Mouse (Mus musculus): ENCODE data around the gene Gm20517.

The Gm20517 gene

DNA sequence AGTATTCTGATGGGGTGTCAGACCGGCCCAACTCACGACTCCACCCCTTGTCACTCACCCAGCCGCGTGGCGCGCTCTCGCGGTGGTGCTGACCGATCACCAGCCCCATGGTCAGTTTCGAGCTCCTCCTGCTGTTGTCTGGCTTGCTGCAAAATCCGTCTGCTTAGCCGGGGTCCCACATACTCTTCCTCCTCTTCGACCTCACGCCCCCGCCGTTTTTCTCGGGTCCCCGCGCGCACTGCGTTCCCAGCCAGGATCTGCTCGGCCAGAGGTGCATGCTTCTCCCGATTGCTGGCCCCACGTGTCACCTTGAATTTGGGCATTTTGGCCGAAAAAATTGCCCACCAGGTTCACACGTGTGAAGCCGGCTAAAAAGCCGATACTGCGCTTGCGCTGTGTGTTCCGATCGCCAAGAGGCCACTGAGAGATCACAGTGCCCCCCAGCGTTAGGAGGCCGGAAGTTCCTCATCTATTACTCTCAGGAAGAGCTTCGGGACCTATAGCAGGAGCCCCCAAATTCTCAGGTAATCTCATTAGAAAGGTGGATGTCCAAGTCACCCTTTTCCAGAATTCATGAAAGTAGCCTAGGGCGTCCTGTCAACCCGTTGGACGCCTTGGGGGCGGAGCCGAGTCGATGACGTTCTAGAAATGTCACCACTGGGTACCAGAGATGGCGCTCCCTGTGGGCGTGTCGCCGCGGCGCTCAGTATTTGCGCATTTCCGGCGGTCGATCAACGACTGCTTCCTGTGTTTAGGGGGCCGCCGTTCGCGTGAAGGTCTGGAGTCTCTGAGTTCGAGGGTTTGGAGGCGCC is at the start of gene Gm20517, which contains the start of the genes Bysl and Med20:
Gene Gm20517, plus strand, starts transcription at position 741 of the 812 bp plus-strand sequence.
Gene Bysl, minus strand, starts transcription at position 644 of the 812 bp plus-strand sequence.
Gene Med20, plus strand, starts transcription at position 734 of the 812 bp plus-strand sequence.
- peak; percentile 97 for DNase-seq

DNA sequence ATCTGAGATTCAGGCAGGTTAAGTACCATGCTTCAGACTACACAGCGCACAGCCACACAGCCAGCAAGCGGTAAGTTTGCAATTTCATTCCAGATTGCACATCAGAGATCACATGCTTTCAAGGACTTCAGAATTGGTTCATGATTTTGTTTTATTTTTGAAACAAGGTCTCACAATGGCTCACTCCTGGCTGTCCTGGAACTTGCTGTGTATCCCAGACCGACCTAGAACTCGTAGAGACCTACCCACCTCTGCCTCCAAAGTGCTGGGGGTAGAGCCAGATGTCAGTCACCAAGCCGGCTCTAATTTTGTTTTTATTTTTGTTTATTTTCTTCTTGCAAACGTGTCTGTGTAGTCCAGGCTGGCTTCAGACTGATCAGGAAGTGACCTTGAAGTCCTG is 48.5 kb upstream of the Gm20517 start:
- DNase-seq: no peak

DNA sequence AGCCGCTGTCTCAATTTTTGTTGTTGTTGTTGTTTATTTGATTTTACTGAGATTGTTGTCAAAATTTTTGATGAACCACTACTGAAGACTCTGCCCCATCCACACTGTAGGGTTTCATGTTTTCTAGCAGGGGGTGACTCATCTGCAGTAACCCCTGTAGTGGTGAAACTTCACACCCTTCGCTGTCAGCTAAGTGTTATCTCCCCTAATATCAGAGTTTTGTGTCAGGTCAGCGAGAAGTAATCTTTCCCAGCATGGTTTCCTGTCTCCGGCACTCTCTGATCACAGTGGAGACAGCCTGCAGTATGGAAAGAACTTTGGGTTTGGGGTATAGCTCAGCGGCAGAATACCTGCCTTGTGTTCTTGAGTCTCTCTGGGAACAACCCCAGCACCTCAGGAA is 46.8 kb upstream of the Gm20517 start:
- no peak for DNase-seq

DNA sequence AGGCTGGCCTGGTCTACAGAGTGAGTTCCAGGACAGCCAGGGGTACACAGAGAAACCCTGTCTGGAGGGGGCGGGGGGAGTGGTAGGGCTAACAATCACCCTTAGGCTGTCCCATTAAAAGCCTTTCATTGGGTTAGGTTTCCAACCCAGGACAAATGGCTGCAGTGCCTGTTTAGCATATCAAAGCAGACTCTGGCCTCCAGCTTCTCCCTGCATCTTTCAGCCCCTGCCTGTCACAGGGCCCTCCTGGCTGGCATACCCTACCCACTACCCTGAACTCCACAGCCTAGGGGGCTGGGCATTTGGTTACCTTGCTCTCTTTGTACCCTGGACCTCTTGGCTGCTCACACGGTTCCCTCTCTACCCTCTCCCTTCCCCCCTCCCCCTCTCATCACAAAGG is 45.3 kb upstream of the Gm20517 start:
- DNase-seq: no peak

DNA sequence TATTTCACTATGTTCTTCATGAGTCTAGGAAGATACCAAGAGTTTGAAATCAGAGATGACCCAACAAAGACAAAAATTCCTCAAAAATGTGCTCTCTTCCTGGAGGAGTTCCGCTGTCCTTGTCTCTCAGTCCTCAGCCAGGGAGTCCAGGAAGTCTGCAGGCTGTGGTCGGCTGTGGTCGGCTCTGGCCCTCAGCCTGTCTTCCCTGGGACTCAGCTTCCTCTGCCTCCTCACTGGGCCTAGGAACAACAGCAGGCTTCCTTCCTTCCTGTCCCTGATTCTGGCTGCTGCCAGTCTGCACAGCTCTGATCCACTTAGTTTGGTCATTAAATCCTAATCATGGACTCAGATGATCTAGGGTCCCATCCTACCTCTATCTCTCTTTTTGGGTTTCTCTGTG is 44.1 kb upstream of the Gm20517 start:
- peak; percentile 31 for DNase-seq

DNA sequence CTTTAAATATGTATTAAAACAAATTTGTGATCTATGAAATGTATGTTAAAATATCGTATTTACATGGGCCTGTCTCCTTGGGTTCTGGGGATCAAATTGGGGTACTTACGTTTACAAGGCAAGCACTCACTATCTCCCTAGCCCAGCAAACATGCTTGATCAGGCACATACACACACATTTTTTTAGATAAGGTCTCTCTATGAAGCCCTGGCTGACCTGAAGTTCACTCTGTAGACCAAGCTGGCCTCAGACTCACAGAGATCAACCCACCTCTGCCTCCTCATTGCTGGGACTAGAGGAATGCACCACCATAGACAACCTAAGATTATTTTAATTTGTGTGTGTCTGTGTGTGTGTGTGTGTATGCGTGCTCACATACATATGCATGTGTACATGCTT is 43.0 kb upstream of the Gm20517 start:
- DNase-seq: no peak

DNA sequence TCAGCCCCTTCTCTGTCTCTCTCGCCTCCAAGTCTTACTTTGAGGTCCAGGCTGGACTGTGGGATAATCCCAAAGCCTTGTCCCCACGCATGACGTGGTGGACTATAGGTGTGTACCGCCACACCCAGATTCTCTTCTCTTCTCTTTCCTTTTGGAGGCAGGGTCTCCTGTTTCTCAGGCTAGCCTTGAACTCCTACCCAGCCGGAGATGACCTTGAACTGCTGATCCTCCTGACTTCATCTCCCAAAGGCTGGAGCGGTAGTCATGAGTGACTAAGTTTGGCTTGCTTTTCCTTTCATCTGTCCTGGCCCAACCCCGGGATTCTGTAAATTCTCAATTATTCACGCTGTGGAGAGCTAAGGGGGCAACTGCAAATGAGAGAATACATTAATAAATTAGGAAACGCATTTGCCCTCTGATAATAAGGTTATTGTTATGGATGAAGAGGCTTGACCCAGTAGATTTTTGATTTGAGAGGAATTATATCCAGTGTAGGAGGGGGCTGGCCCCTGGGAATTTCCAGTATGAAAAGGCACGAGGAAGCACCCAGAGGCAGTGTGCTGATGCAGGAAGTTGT is 42.4 kb upstream of the Gm20517 start:
- no peak for DNase-seq

DNA sequence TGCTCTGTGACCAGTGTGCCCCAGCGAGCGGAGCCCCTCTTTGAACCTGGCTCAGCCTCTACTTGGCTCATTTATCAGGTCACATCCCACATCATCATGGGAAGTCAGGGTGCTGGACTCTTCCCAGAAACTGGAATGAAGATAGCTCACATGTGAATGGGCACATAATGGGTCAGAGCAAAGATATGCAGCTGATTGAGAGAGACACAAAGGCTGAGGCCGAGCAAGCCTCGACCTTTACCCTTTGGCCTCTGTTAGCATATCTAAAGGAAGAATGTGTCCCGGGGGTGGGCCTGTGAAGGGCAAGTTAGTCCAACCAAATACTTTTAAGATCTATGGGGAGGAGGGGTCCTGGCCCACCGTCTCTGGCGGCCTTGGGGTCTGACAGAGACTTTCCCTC is 39.8 kb upstream of the Gm20517 start:
- DNase-seq: no peak

DNA sequence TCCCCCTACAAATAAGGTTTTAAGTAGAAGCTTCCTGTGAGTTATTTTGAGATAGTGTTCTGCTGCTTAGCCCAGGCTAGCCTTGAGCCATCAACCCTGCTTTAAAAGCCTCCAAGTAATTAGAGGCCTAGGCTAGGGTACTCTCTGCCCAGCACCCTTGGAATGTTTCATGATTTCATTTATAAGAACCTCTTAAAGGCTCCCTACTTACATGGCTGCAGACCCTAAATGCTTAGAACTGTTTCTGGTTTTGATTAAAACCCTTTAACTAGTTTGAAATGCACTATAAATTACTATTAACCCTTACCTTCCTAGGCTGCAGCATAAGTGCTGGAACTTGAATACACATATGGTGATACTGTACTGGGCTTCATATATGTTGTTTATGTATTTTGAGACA is 39.0 kb upstream of the Gm20517 start:
- DNase-seq: no peak

DNA sequence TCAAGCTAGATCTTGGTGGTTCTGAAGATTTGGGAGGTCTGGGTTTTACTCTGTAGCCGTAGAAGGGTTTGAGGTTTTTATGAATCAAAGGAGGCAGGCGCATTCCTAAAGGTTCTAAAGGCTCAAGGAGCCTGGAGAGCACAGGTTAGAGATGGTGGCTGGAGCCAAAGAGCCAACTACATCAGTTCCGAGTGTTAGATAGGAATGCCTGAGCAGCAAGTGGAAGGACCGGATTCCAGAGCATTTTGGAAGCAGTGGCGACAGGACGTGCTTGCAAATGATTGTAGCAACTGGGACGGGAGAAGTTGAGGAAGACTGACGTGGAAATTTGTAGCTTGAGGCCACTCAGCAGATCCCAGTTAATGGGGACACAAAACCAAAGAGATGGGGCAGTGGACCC is 37.4 kb upstream of the Gm20517 start:
- DNase-seq: no peak

DNA sequence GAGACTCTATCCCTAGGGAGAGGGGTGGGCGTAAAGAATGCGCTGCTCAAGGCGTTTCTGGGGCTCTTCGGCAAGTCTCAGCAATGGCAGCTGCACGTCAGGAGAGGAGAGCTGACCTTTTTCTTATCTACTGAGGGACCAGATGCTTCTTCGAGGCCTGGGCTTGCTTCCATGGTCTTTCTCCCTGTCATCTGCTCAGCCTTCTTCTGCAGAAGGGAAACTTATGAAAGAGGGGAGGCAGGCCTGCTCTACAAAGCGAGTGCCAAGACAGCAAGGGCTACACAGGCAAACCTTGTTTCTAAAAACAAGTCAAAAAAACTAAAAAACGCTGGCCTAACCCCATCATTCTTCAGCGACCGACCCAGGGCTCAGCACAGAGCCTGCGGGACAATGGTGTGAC is 36.6 kb upstream of the Gm20517 start:
- no peak for DNase-seq

DNA sequence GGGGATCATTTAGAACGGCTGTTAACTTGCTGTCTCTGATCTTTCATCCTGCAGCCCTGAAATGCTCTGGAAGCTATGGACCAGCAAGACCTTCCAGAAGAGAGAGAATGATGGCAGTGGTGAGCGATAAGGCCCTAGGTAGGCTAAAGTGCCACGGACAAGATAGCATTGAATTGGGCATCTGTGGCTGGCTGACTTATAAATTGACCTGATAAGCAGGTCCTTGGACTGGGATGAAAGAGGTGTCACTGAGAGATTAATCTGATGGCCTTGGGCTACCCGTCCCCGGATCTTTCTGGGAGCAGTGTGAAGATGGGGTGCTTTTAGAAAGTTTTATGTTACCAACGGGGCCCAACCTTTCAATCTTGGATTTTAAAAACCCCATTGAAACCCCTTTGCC is 32.7 kb upstream of the Gm20517 start:
- no peak for DNase-seq

DNA sequence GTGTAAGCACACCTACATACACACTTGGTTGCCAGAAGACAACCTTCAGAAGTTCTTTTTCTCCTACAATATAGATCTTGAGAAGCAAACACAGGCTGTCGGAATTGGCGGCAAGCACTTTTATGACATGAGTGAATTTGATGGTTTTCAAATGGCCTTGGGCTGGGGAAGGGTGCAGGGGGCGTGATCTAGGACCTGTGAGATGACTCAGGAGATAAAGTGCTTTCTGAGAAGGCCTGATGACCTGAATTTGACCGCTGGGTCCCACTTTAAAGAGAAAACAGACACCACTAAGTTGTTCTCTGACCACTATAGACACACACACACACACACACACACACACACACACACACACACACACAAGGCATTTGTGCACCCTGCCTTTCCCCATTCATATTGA is 30.4 kb upstream of the Gm20517 start:
- no peak for DNase-seq

DNA sequence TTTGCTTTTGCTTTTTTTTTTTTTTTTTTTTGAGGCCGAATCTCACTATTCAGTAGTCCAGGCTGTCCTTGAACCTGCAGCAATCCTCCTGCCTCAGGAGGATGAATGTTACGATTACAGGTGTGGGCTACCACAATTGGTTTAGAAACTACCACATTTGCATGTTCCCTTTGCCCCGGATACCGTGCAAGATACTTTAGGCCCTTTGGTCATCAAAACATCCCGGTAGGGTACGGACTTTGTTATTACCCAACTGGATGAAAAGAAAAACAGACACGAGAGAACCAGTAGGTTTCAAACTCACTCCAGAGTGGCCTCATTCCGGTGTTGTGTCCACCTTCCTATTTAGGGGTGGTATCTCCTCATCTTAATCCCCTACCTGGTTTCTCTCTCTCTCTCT is 22.9 kb upstream of the Gm20517 start:
- no peak for DNase-seq

DNA sequence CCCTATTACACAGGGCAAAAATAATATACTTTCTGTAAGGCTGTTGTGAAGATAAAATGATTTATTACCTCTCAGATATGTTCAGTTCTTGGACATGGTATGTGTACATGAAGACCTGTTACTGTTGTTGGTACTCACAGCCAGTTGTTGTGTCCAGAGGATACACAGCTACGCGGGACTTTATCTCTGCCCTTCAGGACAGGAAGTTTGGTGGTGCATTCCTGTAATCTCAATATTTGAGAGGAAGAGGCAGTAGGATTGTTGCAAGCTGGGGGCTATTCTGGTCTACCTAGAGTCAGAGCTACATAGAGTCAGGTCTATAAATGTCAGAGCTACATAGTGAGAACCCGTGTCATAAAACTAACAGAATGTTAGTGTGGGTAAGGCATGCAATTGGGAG is 20.3 kb upstream of the Gm20517 start:
- no peak for DNase-seq

DNA sequence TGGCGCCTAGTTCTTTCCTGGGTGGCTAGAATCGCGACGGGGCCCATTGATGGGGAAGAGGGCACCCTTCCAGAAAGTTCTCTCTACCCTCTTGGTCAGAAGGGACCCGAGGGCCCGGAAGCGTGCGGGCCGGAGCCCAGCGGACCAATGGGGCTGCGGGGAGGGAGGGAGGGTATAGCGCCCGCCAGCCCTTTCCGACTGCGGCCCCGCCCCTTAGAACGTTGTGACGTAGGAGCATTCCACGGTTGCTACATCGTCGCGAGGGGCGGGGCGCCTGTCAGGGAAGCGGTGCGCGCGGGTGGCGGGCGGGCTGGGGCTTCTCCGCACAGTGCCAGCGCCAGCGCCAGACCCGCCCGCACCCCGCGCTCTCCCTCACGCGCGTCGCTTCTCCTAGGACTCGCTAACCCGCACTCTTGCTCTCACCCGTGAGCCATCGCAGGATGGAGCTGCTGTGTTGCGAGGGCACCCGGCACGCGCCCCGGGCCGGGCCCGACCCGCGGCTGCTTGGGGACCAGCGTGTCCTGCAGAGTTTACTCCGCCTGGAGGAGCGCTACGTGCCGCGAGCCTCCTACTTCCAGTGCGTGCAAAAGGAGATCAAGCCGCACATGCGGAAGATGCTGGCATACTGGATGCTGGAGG is 18.1 kb upstream of the Gm20517 start:
- peak; percentile 96 for DNase-seq

DNA sequence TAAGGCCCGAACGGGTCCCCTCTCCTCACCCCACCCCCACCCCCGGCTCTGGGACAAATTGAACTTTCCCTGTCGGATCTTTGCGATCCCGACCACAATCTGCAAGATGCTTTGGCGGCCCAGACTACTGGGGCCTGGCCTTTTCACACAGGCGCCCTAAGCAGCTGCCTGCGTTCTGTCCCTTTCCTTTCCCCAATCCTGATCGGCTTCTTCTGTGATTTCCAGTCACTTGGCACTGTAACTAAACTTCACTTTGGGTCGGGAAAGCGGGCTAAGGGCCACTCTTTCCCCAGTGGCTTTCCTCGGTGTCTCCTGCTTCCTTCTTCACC is 17.6 kb upstream of the Gm20517 start:
- no peak for DNase-seq

DNA sequence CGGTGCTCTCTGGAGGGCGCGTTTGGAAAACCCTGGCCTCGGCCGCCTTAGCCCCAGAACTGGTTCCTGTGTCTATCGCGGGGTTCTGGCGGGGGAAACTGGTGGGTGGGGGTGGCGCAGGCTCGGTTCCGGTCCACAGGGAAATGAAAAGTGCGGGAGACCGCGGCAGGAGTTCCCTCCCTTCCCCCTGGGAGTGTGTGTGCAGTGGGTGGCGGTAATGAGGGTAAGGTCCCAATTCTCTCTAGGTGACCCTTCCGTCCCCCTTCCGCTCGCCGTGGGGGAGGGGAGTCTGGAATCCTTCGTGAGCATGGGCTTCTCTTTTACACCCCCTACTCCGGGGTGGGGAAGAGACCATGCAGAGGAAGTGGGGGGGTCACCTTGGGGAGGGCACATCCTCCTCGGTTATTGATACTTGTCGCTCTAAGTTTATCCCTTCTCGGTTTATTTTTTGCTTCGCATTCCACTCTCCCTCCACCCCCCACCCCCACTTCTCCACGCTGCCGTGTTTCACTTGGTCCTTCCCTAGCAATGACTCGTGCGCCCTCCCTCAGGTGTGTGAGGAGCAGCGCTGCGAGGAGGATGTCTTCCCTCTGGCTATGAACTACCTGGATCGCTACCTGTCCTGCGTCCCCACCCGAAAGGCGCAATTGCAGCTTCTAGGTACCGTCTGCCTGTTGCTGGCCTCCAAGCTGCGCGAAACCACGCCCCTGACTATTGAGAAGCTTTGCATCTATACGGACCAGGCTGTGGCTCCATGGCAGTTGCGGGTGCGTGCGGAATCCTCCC is 17.0 kb upstream of the Gm20517 start:
- DNase-seq: peak; percentile 60

DNA sequence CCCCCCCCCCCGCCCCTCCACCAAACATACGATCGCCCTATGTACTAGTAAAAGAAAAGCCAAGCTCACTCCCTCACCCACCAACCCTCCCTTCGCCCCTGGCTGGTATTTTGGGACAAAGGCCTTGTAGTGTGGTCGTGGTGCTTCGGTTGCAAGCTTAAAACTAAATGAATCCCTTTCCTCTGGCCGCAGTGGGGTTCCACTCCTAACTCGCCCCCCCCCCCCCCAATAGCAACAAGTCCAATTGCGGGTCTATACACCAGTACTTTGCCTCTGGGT is 16.5 kb upstream of the Gm20517 start:
- no peak for DNase-seq

DNA sequence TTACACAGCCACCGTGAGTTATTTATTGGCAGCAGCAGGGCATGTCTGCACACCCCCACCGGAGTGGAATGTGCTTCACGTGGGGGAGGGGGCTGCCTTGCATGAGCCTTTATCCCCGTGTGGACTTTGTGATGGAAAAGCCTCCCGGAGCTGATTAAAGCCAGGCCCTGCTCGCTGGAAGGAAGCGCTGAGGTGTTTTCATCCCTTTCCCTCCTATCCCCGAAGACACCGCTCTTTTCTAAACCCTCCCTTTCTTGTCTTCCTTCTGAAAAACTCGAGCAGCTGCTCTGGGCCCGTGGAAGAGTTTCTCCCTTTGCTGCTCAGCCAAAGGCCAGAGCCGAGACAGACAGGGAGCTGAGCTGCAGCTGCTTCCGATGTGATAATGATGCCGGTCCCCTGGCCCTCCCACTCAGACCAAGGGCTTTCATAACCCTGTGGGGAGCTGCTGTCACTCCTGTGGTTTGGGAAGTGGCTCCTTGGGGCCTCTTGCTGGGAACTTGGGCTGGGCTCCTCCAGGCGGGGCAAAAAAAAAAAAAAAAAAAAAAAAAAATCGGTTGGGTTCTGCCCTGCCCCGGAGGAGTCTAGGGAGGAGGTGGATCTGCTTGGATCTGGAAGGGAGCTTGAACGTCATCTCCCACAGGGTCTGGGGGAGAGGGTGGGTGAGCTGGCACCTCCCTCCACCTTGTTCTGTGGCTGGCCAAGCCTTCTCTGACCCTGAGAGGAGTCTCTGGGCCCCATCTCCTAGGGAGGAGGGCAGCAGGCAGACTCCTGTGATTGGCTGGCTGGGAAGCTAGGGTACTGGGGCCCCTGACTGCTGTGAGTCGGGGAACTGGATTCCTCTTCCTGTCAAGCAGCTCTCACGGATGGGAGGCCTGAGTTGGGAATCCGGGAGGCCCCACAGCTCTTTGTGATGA is 15.9 kb upstream of the Gm20517 start:
- peak; percentile 53 for DNase-seq

DNA sequence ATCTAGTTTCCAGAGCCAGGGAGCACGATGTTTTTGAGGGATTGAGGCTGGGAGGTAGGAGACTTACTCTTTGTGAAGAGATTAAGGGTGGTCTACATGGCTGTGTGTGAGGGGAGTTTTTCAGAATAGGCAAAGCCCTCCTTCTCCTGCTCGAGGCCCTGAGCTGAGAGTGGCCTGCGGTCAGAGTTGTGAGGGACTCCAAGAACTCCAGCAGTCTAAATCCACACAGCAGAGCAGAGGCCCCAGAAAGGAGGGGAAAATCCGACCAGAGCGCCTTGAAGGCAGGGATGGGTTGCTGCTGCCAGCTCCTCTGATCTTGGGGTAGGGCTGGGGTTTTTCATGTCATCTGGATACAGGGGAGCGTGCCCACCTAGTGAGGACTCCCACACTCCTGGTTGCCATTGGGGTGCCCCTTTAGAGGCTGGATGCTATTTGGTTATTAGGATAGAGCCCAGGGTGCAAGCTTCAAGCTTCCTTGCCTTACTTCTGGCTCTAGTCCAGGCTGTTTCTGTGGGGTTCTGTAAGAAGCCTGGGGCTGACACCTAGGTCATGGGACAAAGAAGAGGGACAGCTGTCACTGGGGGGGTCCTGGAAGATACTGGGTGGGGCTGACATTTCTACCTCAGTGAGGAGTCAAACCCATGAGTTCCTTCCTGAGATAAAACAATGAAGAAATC is 15.1 kb upstream of the Gm20517 start:
- no peak for DNase-seq

DNA sequence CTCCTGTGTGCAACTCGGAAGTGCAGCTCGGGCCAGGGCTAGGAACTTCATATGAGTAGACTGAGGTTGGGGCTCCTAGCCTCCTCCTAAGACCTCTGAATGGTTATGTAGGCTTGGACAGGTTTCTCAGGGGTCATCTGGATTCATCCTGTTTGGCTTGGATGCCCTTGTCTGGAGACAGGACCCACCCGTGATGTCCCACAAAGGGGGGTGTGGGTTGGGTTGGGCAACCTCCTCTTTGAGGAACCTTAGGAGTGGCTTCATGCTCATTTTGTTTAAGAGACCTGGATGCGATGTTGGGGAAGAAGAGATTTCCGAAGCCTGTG is 14.6 kb upstream of the Gm20517 start:
- no peak for DNase-seq

Measured in kidney, adult 18-20 months (tissue).